In the genomic region with DNA sequence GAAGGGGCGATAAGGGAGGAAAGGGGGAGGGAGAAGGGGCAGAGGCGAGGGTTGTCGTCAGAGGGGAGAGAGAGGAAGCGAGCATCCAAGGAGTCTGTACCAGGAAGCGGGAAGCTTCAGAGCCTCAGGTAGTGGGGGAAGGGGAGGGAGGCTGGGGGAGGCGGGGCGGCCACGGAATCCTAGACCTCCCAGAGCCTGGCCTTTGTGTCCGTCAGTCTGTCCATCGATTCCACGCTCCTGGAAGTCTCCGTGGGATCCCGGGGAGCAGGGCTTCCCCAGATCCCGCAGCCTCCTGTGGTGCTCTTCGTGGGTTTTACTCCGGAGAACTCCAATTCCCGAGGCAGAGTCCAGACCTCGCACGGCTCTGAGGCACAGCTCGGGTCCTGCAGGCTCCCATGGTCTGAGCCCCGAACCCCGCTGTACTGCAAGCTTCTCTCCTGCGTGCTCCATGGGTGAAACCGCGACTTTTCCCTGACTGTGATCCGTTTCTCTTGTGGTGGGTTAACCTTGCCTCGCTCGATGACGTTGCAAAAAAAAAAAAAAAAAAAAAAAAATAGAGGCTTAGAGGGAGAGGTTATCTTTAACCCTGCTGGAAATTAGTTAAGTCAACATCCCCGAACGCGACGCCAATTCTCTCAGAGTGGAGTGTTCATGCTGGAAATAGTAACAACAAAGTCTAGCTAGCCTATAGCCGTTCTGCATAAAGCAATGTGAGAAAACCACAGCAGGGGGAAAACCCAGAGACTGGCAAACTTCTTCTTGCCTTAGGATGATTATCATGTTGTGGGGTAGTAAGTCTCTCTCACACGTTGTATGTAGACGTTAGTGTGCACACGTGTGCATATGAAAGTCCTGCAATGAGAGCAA, we compare ENCODE assay signal across 8 mouse cellular contexts. TPM values are rescaled to one million over a fixed set of nuclear protein-coding genes. Genes with fewer than 3 reads are reported as not detected.
DNase-seq lines count a peak whose midpoint lies in the region; ATAC-seq and TF ChIP-seq lines count a peak whose summit lies in the region.

No protein-coding gene starts in this region.

- TF ChIP-seq RAD21 in MEL (IDR thresholded peaks at IDR 0.05; ENCODE audit: low read depth, low read length), result no peak

- TF ChIP-seq EP300 in MEL (IDR thresholded peaks at IDR 0.05; ENCODE audit: low read depth in 1 of 2, low read length in 2 of 2), result peak; percentile 32 to 56; a peak in 3 of 4 replicates

- DNase-seq in heart, adult 18-20 months, result peak; percentile 28 to 52
- no peak for DNase-seq in heart, adult 8-10 months (ENCODE audit: low spot score)
- DNase-seq in MEL (ENCODE audit: low read depth, low spot score), result peak; percentile 80
- DNase-seq in forebrain, embryonic 11.5 days (ENCODE audit: low spot score), result peak; percentile 70
- DNase-seq in left cerebral cortex, postnatal 14 days (ENCODE audit: low spot score in 2 of 2), result no peak

- peak overlapping the region; percentile 51 for H3K9ac ChIP-seq in MEL (ENCODE audit: control insufficient read depth, low read depth, low read length, poor library complexity, severe bottlenecking)
- H3K9ac ChIP-seq in forebrain, embryonic 11.5 days (ENCODE audit: low read length), result peak overlapping the region; percentile 67
- H3K9ac ChIP-seq in intestine, embryonic 15.5 days, result peak overlapping the region; percentile 59
- peak overlapping the region; percentile 71 for H3K9ac ChIP-seq in stomach, embryonic 16.5 days (ENCODE audit: low read length)

- TF ChIP-seq CTCF in MEL (IDR thresholded peaks at IDR 0.05 in 2 of 3, conservative IDR thresholded peaks at IDR 0.05 in 1 of 3; ENCODE audit: control insufficient read depth in 1 of 3, insufficient read depth in 1 of 3, low read depth in 2 of 3, low read length in 3 of 3, poor library complexity in 1 of 3, severe bottlenecking in 1 of 3), result no peak

- H3K4me1 ChIP-seq in MEL (ENCODE audit: control insufficient read depth in 1 of 2, insufficient read depth in 2 of 2, low read length in 2 of 2), result peaks cover 11 to 14% of the 10 kb centered on the region in 2 experiments
- no peaks in the 10 kb centered on the region; the same call in 1 of the 2 replicates for H3K4me1 ChIP-seq in forebrain, embryonic 11.5 days (replicated peaks; ENCODE audit: control insufficient read depth, insufficient read depth, low read length)
- H3K4me1 ChIP-seq in intestine, embryonic 15.5 days (replicated peaks), result peaks cover 7% of the 10 kb centered on the region
- H3K4me1 ChIP-seq in stomach, embryonic 16.5 days (ENCODE audit: control insufficient read depth, insufficient read depth, low read length), result peaks cover 16% of the 10 kb centered on the region

- H3K36me3 ChIP-seq in MEL (ENCODE audit: control insufficient read depth in 1 of 2, insufficient read depth in 2 of 2, low read length in 2 of 2), result peaks cover 0 to 14% of the 10 kb centered on the region in 2 experiments; a peak in 2 of 4 replicates
- H3K36me3 ChIP-seq in forebrain, embryonic 11.5 days (ENCODE audit: control insufficient read depth, insufficient read depth, low read length), result no peaks in the 10 kb centered on the region
- no peaks in the 10 kb centered on the region for H3K36me3 ChIP-seq in intestine, embryonic 15.5 days
- H3K36me3 ChIP-seq in stomach, embryonic 16.5 days (ENCODE audit: control insufficient read depth, insufficient read depth, low read length), result no peaks in the 10 kb centered on the region

- TF ChIP-seq POLR2A in MEL (IDR thresholded peaks at IDR 0.05; ENCODE audit: control insufficient read depth in 1 of 2, insufficient read depth in 1 of 2, low read depth in 1 of 2, low read length in 2 of 2, poor library complexity in 1 of 2), result no peak

- no peaks in the 10 kb centered on the region for H3K79me2 ChIP-seq in MEL (ENCODE audit: control insufficient read depth, insufficient read depth, low read length, poor library complexity)

- H3K27ac ChIP-seq in MEL (ENCODE audit: control insufficient read depth, low read depth, low read length), result peak overlapping the region; percentile 20
- H3K27ac ChIP-seq in forebrain, embryonic 11.5 days (ENCODE audit: low read depth, low read length), result no peak overlapping the region
- no peak overlapping the region for H3K27ac ChIP-seq in intestine, embryonic 15.5 days
- H3K27ac ChIP-seq in stomach, embryonic 16.5 days (ENCODE audit: low read length), result peak overlapping the region; percentile 58

- no peaks in the 10 kb centered on the region for H3K27me3 ChIP-seq in MEL (ENCODE audit: control insufficient read depth in 1 of 2, insufficient read depth in 2 of 2, low read length in 2 of 2)
- H3K27me3 ChIP-seq in forebrain, embryonic 11.5 days (ENCODE audit: control insufficient read depth, insufficient read depth, low read length), result peaks cover 2% of the 10 kb centered on the region; the same call in 1 of the 2 replicates
- no peaks in the 10 kb centered on the region for H3K27me3 ChIP-seq in intestine, embryonic 15.5 days (replicated peaks)
- H3K27me3 ChIP-seq in stomach, embryonic 16.5 days (ENCODE audit: control insufficient read depth, insufficient read depth, low read length), result no peaks in the 10 kb centered on the region

- peak; percentile 76 for ATAC-seq in forebrain, embryonic 11.5 days (replicated peaks; ENCODE audit: low FRiP score)
- peak; percentile 86 for ATAC-seq in intestine, embryonic 15.5 days
- ATAC-seq in megakaryocyte-erythroid progenitor cell, adult 5-6 weeks (replicated peaks; ENCODE audit: low FRiP score, low TSS enrichment, poor library complexity, severe bottlenecking), result peak; percentile 68
- ATAC-seq in stomach, embryonic 16.5 days (ENCODE audit: insufficient read depth, low FRiP score), result peak; percentile 76

- intact Hi-C loops in left cerebral cortex, postnatal 14 days (cut with DNase I), result no loop called here

- peak overlapping the region; percentile 95 for H3K4me2 ChIP-seq in forebrain, embryonic 11.5 days (ENCODE audit: low read depth, low read length, severe bottlenecking)
- H3K4me2 ChIP-seq in intestine, embryonic 15.5 days (replicated peaks), result peak overlapping the region; percentile 89
- H3K4me2 ChIP-seq in stomach, embryonic 16.5 days (ENCODE audit: low read depth, low read length), result peak overlapping the region; percentile 59

- no peaks in the 10 kb centered on the region for H3K9me3 ChIP-seq in MEL (replicated peaks; ENCODE audit: insufficient read depth, low read length)
- H3K9me3 ChIP-seq in forebrain, embryonic 11.5 days (ENCODE audit: control insufficient read depth, low read length), result no peaks in the 10 kb centered on the region
- H3K9me3 ChIP-seq in intestine, embryonic 15.5 days, result no peaks in the 10 kb centered on the region; the same call in 1 of the 2 replicates
- H3K9me3 ChIP-seq in stomach, embryonic 16.5 days (replicated peaks; ENCODE audit: control insufficient read depth, low read length), result peaks cover 6% of the 10 kb centered on the region; the same call in 1 of the 2 replicates

- peak overlapping the region; percentile 45 to 49 for H3K4me3 ChIP-seq in MEL (ENCODE audit: control insufficient read depth in 1 of 2, insufficient read depth in 1 of 2, low read depth in 2 of 2, low read length in 2 of 2)
- H3K4me3 ChIP-seq in forebrain, embryonic 11.5 days (ENCODE audit: low read depth, low read length), result peak overlapping the region; percentile 47
- H3K4me3 ChIP-seq in intestine, embryonic 15.5 days (replicated peaks), result peak overlapping the region; percentile 48
- H3K4me3 ChIP-seq in stomach, embryonic 16.5 days (replicated peaks; ENCODE audit: low read length), result peak overlapping the region; percentile 51

- 2% methylated on average over 37 of the region's 37 CpGs for WGBS in forebrain, embryonic 11.5 days
- WGBS in intestine, embryonic 15.5 days, result 2% methylated on average over 36 of the region's 37 CpGs
- WGBS in stomach, embryonic 16.5 days, result 2% methylated on average over 35 of the region's 37 CpGs

TF ChIP-seq in MEL, 35 proteins besides CTCF, POLR2A, EP300 and RAD21:
- TF ChIP-seq MYC (IDR thresholded peaks at IDR 0.05; ENCODE audit: low read depth, low read length) (peak; percentile 69), ELF1 (IDR thresholded peaks at IDR 0.05; ENCODE audit: low read depth, low read length) (no peak), GABPA (IDR thresholded peaks at IDR 0.05; ENCODE audit: low read depth, low read length) (no peak; the same call in 1 of the 2 replicates), ZNF384 (IDR thresholded peaks at IDR 0.05; ENCODE audit: low read depth, low read length) (peak; percentile 99), MAX (IDR thresholded peaks at IDR 0.05; ENCODE audit: low read length) (peak; percentile 56; the same call in 1 of the 2 replicates), MXI1 (IDR thresholded peaks at IDR 0.05; ENCODE audit: low read depth, low read length) (peak; percentile 84; the same call in 1 of the 2 replicates), HCFC1 (IDR thresholded peaks at IDR 0.05; ENCODE audit: low read depth, low read length) (peak; percentile 40; the same call in 1 of the 2 replicates), ETS1 (IDR thresholded peaks at IDR 0.05; ENCODE audit: low read depth, low read length) (peak; percentile 68), POLR2AphosphoS5 (IDR thresholded peaks at IDR 0.05; ENCODE audit: borderline replicate concordance, low read depth, low read length) (no peak), SIN3A (IDR thresholded peaks at IDR 0.05; ENCODE audit: low read length) (peak; percentile 58; the same call in 1 of the 2 replicates), BHLHE40 (IDR thresholded peaks at IDR 0.05; ENCODE audit: borderline replicate concordance, low read depth, low read length) (0 out of 2 replicates have a peak, but pooled peaks have one; percentile 30), UBTF (IDR thresholded peaks at IDR 0.05; ENCODE audit: borderline replicate concordance, insufficient read depth, low read depth, low read length) (no peak)
TF ChIP-seq in MEL: peak in this region for 8.

RNA-seq across cellular contexts. Expression of gene Gm42791, which starts 20.6 kb away (rescaled TPM):
- 1 to 10 TPM; 2.7 to 5.3 TPM for total RNA-seq in heart, adult 18-20 months (2021)
- 1 to 10 TPM; 3.2 to 7.7 (median 7.3) TPM for total RNA-seq in heart, adult 8-10 months (2022)
- total RNA-seq in MEL (2012; rRNA removed), result 1.2 TPM in 1 of 2 replicates, not detected in the other
- 1 to 10 TPM in 1 of 2 experiments, not detected in 1; 2.1 TPM for polyA plus RNA-seq in MEL (2012; ENCODE audit: insufficient read depth in 1 of 2, insufficient read length in 2 of 2, low read depth in 1 of 2, low replicate concordance in 2 of 2, missing spikeins in 1 of 2)
- polyA plus RNA-seq in forebrain, embryonic 11.5 days (2014; fragmentation: Nextera tagmentation; extraction: Ambion mirVana), result 4.6 TPM in 1 of 2 replicates, not detected in the other
- 0.57 and 2.3 TPM in 2 replicates for polyA plus RNA-seq in intestine, embryonic 15.5 days (2015; fragmentation: Nextera tagmentation; extraction: Ambion mirVana)
- total RNA-seq in megakaryocyte-erythroid progenitor cell, adult 5-6 weeks (2014; fragmentation: Nextera tagmentation), result 12.5 TPM in 1 of 2 replicates, not detected in the other
- total RNA-seq in megakaryocyte-erythroid progenitor cell, adult 5-6 weeks (2017), result 7.8 and 10.8 TPM in 2 replicates
- 1.6 and 2.2 TPM in 2 replicates for polyA plus RNA-seq in stomach, embryonic 16.5 days (2015; fragmentation: Nextera tagmentation; extraction: Ambion mirVana)
- total RNA-seq in left cerebral cortex, postnatal 14 days (2021), result 10 to 100 TPM; 16.6 to 17.8 TPM

Comparison
In these comparisons a context has a peak if more than half of its experiments do, and no peak if none do; other contexts are left out.
1. DNase-seq: peak in heart, adult 18-20 months (2 of 2), MEL (single experiment) and forebrain, embryonic 11.5 days (single experiment); none in heart, adult 8-10 months (single experiment) and left cerebral cortex, postnatal 14 days (0 of 2).
2. H3K27ac ChIP-seq: peak in MEL (single experiment) and stomach, embryonic 16.5 days (single experiment); none in forebrain, embryonic 11.5 days (single experiment) and intestine, embryonic 15.5 days (single experiment).
3. Peak in every context shown above with its lines, with median percentiles within 50 percentile points of each other: H3K4me3 ChIP-seq, H3K9ac ChIP-seq, ATAC-seq and H3K4me2 ChIP-seq.